Mouse (Mus musculus) MEL (cell line): ENCODE results near the gene Adam20. TPM values are rescaled to one million over a fixed set of nuclear protein-coding genes. Genes with fewer than 3 reads are reported as not detected.
"Not testable (repeated sequence)": the region's sequence is repeated elsewhere in the genome, so short reads cannot be mapped to it uniquely, and the experiment has no call there.

Experiments
- DNase-seq: peaks from one replicate; pipeline ENCODE4 v3.0.0; 2011; ENCODE audit warnings: low read depth, low spot score
- H3K27ac ChIP-seq: 2 replicates; pipeline ENCODE4 v1.5.1; 2012; ENCODE audit warnings: low read depth, mild to moderate bottlenecking, control low read depth, low read length, moderate library complexity; ENCODE audit not compliant: control insufficient read depth
- H3K27me3 ChIP-seq, 2 experiments: fragments of 150-350 bp in 1 of 2; sonication (generic) in 1 of 2; 2 replicates each; pipeline ENCODE4 v1.6.1; 2012; ENCODE audit warnings: low read length in 2 of 2, mild to moderate bottlenecking in 2 of 2, improper control_type of control experiment in 1 of 2, moderate library complexity in 1 of 2; ENCODE audit not compliant: insufficient read depth in 2 of 2, control insufficient read depth in 1 of 2
- H3K36me3 ChIP-seq, 2 experiments: 2 replicates each; pipeline ENCODE4 v1.6.1; 2012 to 2014; ENCODE audit warnings: low read length in 2 of 2, improper control_type of control experiment in 1 of 2, inconsistent platforms in 1 of 2, mild to moderate bottlenecking in 1 of 2; ENCODE audit not compliant: insufficient read depth in 2 of 2, control insufficient read depth in 1 of 2
- H3K4me1 ChIP-seq, 2 experiments: fragments of 150-350 bp in 1 of 2; sonication (generic) in 1 of 2; 2 replicates each; pipeline ENCODE4 v1.6.1; 2012; ENCODE audit warnings: low read length in 2 of 2, improper control_type of control experiment in 1 of 2, mild to moderate bottlenecking in 1 of 2; ENCODE audit not compliant: insufficient read depth in 2 of 2, control insufficient read depth in 1 of 2
- H3K4me3 ChIP-seq, 2 experiments: fragments of 150-350 bp in 1 of 2; sonication (generic) in 1 of 2; 2 replicates each; pipeline ENCODE4 v1.5.1; 2012; ENCODE audit warnings: low read depth in 2 of 2, low read length in 2 of 2, mild to moderate bottlenecking in 2 of 2, moderate library complexity in 2 of 2, control low read depth in 1 of 2, improper control_type of control experiment in 1 of 2; ENCODE audit not compliant: control insufficient read depth in 1 of 2, insufficient read depth in 1 of 2
- H3K79me2 ChIP-seq: 2 replicates; pipeline ENCODE4 v1.6.1; 2012; ENCODE audit warnings: mild to moderate bottlenecking, low read length, moderate library complexity; ENCODE audit not compliant: control insufficient read depth, poor library complexity, insufficient read depth
- H3K9ac ChIP-seq: 2 replicates; pipeline ENCODE4 v1.6.1; 2012; ENCODE audit warnings: low read depth, mild to moderate bottlenecking, control low read depth, low read length, moderate library complexity; ENCODE audit not compliant: control insufficient read depth, poor library complexity, severe bottlenecking
- H3K9me3 ChIP-seq: fragments of 150-350 bp; sonication (generic); replicated peaks from 2 replicates; pipeline ENCODE4 v1.6.1; 2012; ENCODE audit warnings: mild to moderate bottlenecking, low read length, improper control_type of control experiment, moderate library complexity; ENCODE audit not compliant: insufficient read depth
- CTCF ChIP-seq, 3 experiments: IDR thresholded peaks in 2 of 3; conservative IDR thresholded peaks in 1 of 3; 2 replicates each; pipeline ENCODE4 v1.5.1; 2011 to 2012; ENCODE audit warnings: low read length in 3 of 3, low read depth in 2 of 3, mild to moderate bottlenecking in 2 of 3, improper control_type of control experiment in 1 of 3, inconsistent platforms in 1 of 3, mixed read lengths in 1 of 3, moderate library complexity in 1 of 3; ENCODE audit not compliant: control insufficient read depth in 1 of 3, insufficient read depth in 1 of 3, poor library complexity in 1 of 3, severe bottlenecking in 1 of 3
- E2F4 ChIP-seq: IDR thresholded peaks from 2 replicates; pipeline ENCODE4 v1.6.1; 2011; ENCODE audit warnings: low read depth, low read length, improper control_type of control experiment, borderline replicate concordance
- EP300 ChIP-seq, 2 experiments: IDR thresholded peaks; 2 replicates each; pipeline ENCODE4 v1.6.1; 2011; ENCODE audit warnings: improper control_type of control experiment in 2 of 2, low read length in 2 of 2, low read depth in 1 of 2, mild to moderate bottlenecking in 1 of 2
- ETS1 ChIP-seq: IDR thresholded peaks from 2 replicates; pipeline ENCODE4 v1.6.1; 2012; ENCODE audit warnings: low read depth, mild to moderate bottlenecking, inconsistent platforms, low read length, improper control_type of control experiment, moderate library complexity
- GABPA ChIP-seq: IDR thresholded peaks from 2 replicates; pipeline ENCODE4 v1.6.1; 2012; ENCODE audit warnings: low read depth, mild to moderate bottlenecking, inconsistent platforms, low read length, improper control_type of control experiment, moderate library complexity
- JUND ChIP-seq: IDR thresholded peaks from 2 replicates; pipeline ENCODE4 v1.6.1; 2011; ENCODE audit warnings: low read depth, mild to moderate bottlenecking, improper control_type of control experiment, low read length
- KAT2A ChIP-seq: conservative IDR thresholded peaks from 2 replicates; pipeline ENCODE4 v1.6.1; 2012; ENCODE audit warnings: low read depth, low read length, improper control_type of control experiment, inconsistent platforms
- MAFK ChIP-seq: IDR thresholded peaks from 2 replicates; pipeline ENCODE4 v1.6.1; 2011; ENCODE audit warnings: low read depth, mild to moderate bottlenecking, low read length, improper control_type of control experiment, borderline replicate concordance
- MAX ChIP-seq: IDR thresholded peaks from 2 replicates; pipeline ENCODE4 v1.6.1; 2011; ENCODE audit warnings: low read length, improper control_type of control experiment
- MAZ ChIP-seq: IDR thresholded peaks from 2 replicates; pipeline ENCODE4 v1.6.1; 2012; ENCODE audit warnings: low read depth, mild to moderate bottlenecking, inconsistent platforms, low read length, improper control_type of control experiment
- MXI1 ChIP-seq: IDR thresholded peaks from 2 replicates; pipeline ENCODE4 v1.6.1; 2011; ENCODE audit warnings: mild to moderate bottlenecking, low read depth, low read length, improper control_type of control experiment
- MYC ChIP-seq: IDR thresholded peaks from 2 replicates; pipeline ENCODE4 v1.6.1; 2011; ENCODE audit warnings: low read depth, mild to moderate bottlenecking, low read length, improper control_type of control experiment, moderate library complexity
- NELFE ChIP-seq: IDR thresholded peaks from 2 replicates; pipeline ENCODE4 v1.6.1; 2011; ENCODE audit warnings: low read depth, low read length, improper control_type of control experiment
- NRF1 ChIP-seq: IDR thresholded peaks from 2 replicates; pipeline ENCODE4 v1.6.1; 2014; ENCODE audit warnings: low read depth, mild to moderate bottlenecking, inconsistent platforms, low read length, improper control_type of control experiment, moderate library complexity; ENCODE audit not compliant: poor library complexity, insufficient read depth, severe bottlenecking
- POLR2A ChIP-seq, 2 experiments: IDR thresholded peaks; 2 replicates each; pipeline ENCODE4 v1.6.1; 2011 to 2012; ENCODE audit warnings: low read length in 2 of 2, mild to moderate bottlenecking in 2 of 2, control low read depth in 1 of 2, improper control_type of control experiment in 1 of 2, low read depth in 1 of 2, moderate library complexity in 1 of 2; ENCODE audit not compliant: control insufficient read depth in 1 of 2, insufficient read depth in 1 of 2, poor library complexity in 1 of 2
- POLR2AphosphoS2 ChIP-seq: IDR thresholded peaks from 2 replicates; pipeline ENCODE4 v1.6.1; 2011; ENCODE audit warnings: low read length, improper control_type of control experiment
- TAL1 ChIP-seq: IDR thresholded peaks from 2 replicates; pipeline ENCODE4 v1.6.1; 2012; ENCODE audit warnings: mild to moderate bottlenecking, inconsistent platforms, low read length, moderate library complexity, mixed read lengths
- USF1 ChIP-seq: IDR thresholded peaks from 2 replicates; pipeline ENCODE4 v1.6.1; 2014; ENCODE audit warnings: low read depth, mild to moderate bottlenecking, inconsistent platforms, low read length, improper control_type of control experiment, moderate library complexity
- ZKSCAN1 ChIP-seq: IDR thresholded peaks from 2 replicates; pipeline ENCODE4 v1.6.1; 2012; ENCODE audit warnings: low read depth, mild to moderate bottlenecking, inconsistent platforms, low read length, improper control_type of control experiment, moderate library complexity
- polyA plus RNA-seq, 2 experiments: library from polyadenylated mRNA; stranded (reverse) in 1 of 2; unstranded in 1 of 2; fragments of >175 nt in 1 of 2; fragments of >200 nt in 1 of 2; gene quantifications; 2 replicates each; pipeline versions ENCODE4 v1.2.1 to v1.2.4; 2012; ENCODE audit warnings: low replicate concordance in 2 of 2, low read depth in 1 of 2; ENCODE audit not compliant: insufficient read length in 2 of 2, insufficient read depth in 1 of 2, missing spikeins in 1 of 2
- total RNA-seq: library from RNA; depleted of rRNA; stranded (reverse); fragments of 300-350 nt; gene quantifications from 2 replicates; pipeline ENCODE4 v1.2.3, GENCODE M21; 2012; rRNA removed

The Adam20 gene
- total RNA-seq (not detected in 2 replicates), polyA plus RNA-seq (not detected)

DNA sequence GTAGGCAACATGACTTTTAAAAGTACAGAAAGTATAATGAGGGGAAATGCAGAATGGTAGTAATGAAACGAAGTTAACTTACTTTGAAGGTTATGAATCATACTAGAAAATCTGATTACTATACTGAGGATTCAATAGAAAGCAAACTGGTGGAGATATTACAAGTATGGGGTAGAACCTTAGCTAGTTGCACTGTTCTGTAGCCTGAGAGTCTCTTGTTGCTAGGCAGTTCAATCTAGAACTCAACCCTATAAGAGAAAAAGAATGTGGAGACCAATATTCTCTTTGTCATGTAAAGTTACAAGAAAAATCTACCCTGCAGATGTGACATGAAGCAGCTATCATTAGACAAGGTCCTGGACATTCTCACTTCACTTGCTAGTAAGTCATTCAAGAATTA lies at the start of gene Adam20:
TSS of gene Adam20 (plus strand) at position 301 of the 400 bp plus-strand sequence.
- H3K4me1 ChIP-seq, H3K36me3 ChIP-seq, H3K27ac ChIP-seq, H3K9me3 ChIP-seq, H3K4me3 ChIP-seq, H3K27me3 ChIP-seq, H3K9ac ChIP-seq, H3K79me2 ChIP-seq, DNase-seq: not testable (repeated sequence)

DNA sequence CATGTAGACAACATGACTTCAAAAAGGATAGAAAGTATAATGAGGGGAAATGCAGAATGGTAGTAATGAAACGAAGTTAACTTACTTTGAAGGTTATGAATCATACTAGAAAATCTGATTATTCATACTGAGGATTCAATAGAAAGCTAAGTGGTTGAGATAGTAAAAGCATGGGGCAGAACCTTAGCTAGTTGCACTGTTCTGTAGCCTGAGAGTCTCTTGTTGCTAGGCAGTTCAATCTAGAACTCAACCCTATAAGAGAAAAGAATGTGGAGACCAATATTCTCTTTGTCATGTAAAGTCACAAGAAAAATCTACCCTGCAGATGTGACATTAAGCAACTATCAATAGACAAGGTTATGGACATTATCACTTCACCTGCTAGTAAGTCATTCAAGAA lies 41.2 kb upstream of the Adam20 start, which contains the start of gene Adam25:
TSS of gene Adam25 (plus strand) at position 301 of the 400 bp plus-strand sequence.
- not testable (repeated sequence) for H3K4me3 ChIP-seq, DNase-seq, H3K27me3 ChIP-seq, H3K9me3 ChIP-seq, H3K79me2 ChIP-seq, H3K36me3 ChIP-seq, H3K27ac ChIP-seq, H3K9ac ChIP-seq, H3K4me1 ChIP-seq

DNA sequence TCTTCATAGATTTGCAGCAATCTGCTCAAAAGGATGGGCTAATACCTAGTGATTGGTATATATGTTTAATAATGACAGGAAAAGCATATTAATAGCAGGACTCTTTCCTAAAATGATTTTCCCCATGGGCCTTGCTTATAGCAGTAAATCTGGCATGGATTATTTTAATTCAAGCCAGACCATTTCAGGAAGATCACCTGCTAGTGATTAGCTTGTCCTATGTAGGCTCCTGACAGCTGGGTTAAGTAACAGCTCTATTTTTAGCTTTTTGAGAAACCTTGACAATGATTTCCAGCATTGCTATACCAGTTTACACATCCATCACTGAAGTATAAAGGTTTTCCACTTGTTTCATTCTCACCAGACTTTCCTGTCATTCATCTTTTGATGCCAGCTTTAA lies 9.8 kb upstream of the Adam20 start:
- H3K4me3 ChIP-seq, result no peak overlapping the region
- no peaks in the 10 kb centered on the region for H3K79me2 ChIP-seq
- no peaks in the 10 kb centered on the region for H3K27me3 ChIP-seq
- no peak overlapping the region for H3K9ac ChIP-seq
- no peaks in the 10 kb centered on the region for H3K36me3 ChIP-seq
- TF ChIP-seq CTCF (IDR thresholded peaks at IDR 0.05 in 2 of 3, conservative IDR thresholded peaks at IDR 0.05 in 1 of 3; ENCODE audit: control insufficient read depth in 1 of 3, insufficient read depth in 1 of 3, low read depth in 2 of 3, low read length in 3 of 3, poor library complexity in 1 of 3, severe bottlenecking in 1 of 3), result no peak
- no peak for TF ChIP-seq TAL1
- no peak for TF ChIP-seq E2F4
- TF ChIP-seq POLR2AphosphoS2, result no peak
- no peak for TF ChIP-seq ZKSCAN1
- TF ChIP-seq JUND, result no peak
- TF ChIP-seq, all 39 proteins: peak for 0
- no peak for DNase-seq
- no peaks in the 10 kb centered on the region for H3K9me3 ChIP-seq
- H3K4me1 ChIP-seq, result no peaks in the 10 kb centered on the region
- no peak overlapping the region for H3K27ac ChIP-seq

DNA sequence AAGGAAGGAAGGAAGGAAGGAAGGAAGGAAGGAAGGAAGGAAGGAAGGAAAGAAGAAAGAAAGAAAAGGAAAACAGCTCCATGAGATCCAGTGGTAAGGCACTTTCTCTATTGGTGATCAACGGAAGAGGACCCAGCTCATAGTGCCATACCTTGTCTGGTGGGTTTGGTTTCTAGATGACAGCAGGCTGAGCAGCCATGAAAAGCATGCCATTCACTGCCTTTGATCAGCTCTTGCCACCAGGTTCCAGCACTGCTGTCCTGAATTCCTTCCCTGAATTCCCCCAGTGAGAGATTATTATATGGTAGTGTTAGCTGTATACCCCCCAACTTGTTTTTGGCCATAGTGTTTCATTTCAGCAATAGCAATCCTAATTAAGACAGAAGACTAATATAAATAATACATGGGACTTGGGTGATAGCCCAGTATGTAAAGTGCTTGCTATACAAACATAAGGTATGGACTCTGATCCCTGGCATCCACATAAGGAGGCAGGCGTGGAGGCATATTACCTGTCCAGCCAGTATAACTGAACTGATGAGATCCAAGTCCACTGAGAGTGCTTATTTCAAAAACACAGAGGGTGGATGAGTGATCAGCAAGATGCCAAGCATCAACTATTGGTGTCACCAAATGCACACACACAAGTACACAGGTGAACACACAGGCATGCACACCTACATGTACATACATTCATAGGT lies 10.5 kb downstream of the Adam20 start:
- no peak for DNase-seq
- H3K27ac ChIP-seq, result no peak overlapping the region
- no peak overlapping the region for H3K9ac ChIP-seq
- H3K79me2 ChIP-seq, result no peaks in the 10 kb centered on the region
- no peaks in the 10 kb centered on the region for H3K27me3 ChIP-seq
- no peaks in the 10 kb centered on the region for H3K4me1 ChIP-seq
- no peaks in the 10 kb centered on the region for H3K36me3 ChIP-seq
- no peaks in the 10 kb centered on the region for H3K9me3 ChIP-seq
- no peak overlapping the region for H3K4me3 ChIP-seq
- TF ChIP-seq POLR2A (IDR thresholded peaks at IDR 0.05; ENCODE audit: control insufficient read depth in 1 of 2, insufficient read depth in 1 of 2, low read depth in 1 of 2, low read length in 2 of 2, poor library complexity in 1 of 2), result no peak
- TF ChIP-seq MYC, result no peak
- no peak for TF ChIP-seq USF1
- TF ChIP-seq MAZ, result no peak
- no peak for TF ChIP-seq ZKSCAN1
- TF ChIP-seq KAT2A, result no peak
- no peak for TF ChIP-seq TAL1
- no peak for TF ChIP-seq GABPA
- no peak for TF ChIP-seq ETS1
- no peak for TF ChIP-seq MAX
- TF ChIP-seq MXI1, result no peak
- TF ChIP-seq NELFE, result no peak
- TF ChIP-seq MAFK, result no peak
- no peak for TF ChIP-seq JUND
- TF ChIP-seq NRF1, result no peak
- TF ChIP-seq E2F4, result no peak
- TF ChIP-seq EP300 (IDR thresholded peaks at IDR 0.05; ENCODE audit: low read depth in 1 of 2, low read length in 2 of 2), result no peak
